Mouse (Mus musculus): ENCODE results near the gene Pgls. TPM values are rescaled to one million over a fixed set of nuclear protein-coding genes. Genes with fewer than 3 reads are reported as not detected.

The Pgls gene
- polyA plus RNA-seq, 1 experiment from 2014 or later = 251 TPM

DNA sequence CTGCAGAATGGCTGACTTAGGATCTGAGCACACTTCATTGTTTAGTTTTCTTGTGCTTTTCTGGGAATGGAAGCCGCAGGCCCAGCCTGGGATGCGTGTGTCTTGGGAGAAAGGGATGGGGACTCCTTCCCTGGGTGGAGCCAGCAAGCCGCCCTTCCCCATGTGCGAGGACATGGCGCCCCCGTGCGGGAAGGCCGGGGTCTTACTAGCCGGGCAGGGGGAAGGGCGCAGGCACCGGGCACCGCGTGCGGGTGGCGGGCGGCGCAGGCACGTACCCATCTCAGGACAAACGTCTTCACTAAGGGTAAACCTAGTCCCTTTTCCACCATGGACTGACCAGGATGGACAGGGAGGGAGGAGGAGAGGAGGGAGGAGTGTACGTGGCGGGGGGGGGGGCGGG lies 41.2 kb downstream of the Pgls start:
- H3K4me2 ChIP-seq = 0 out of 2 replicates have a peak overlapping the region, but pooled peaks have one; percentile 20
- DNase-seq = peak; percentile 42
- WGBS = 14% methylated on average over 19 of the region's 22 CpGs

DNA sequence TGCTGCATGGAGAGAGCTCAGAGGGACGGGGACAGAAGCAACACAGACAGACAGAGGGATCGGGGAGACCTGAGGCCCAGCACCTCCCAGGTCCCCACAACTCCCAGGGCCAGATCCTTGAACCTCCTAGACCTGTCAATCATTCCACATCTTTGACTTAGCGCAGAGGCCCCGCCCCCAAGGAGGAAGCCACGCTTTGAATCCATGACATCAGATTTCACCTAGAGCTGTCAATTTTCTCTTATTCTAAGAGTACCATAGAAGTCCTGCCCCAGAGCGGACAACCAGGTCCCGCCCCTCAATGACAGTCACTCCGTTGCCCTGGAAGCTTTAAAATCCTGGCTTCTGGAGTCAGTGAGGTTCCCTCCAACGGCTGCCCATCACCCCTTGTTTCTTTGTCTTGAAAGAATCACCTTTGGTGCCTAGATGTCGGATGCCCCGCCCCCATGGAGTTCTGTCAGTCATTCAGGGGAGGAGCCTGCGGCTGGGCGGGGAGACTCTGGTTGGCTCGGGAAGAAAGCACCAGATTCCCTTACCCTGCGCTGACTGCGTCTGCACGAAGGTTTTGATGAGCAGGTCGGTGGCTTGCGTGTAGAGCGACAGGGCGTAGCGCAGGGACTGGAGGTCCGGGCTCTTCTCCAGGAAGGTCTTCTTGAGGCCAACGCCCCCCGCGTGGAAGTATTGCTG lies 42.1 kb downstream of the Pgls start:
- H3K9me3 ChIP-seq (ENCODE audit: low read depth, low read length) = peaks cover 5% of the 10 kb centered on the region; the same call in 1 of the 2 replicates
- peak overlapping the region; percentile 48 for H3K4me2 ChIP-seq
- no peak for TF ChIP-seq CTCF (IDR thresholded peaks at IDR 0.05; ENCODE audit: low read depth)
- H3K4me3 ChIP-seq (ENCODE audit: low read depth, low read length) = peak overlapping the region; percentile 11; the same call in 1 of the 2 replicates
- DNase-seq = peak; percentile 70
- peaks cover 9% of the 10 kb centered on the region; the same call in 1 of the 2 replicates for H3K4me1 ChIP-seq (ENCODE audit: insufficient read depth)
- WGBS = 2% methylated on average over 26 of the region's 26 CpGs
- no peaks in the 10 kb centered on the region for H3K36me3 ChIP-seq (ENCODE audit: insufficient read depth)
- peaks cover 13% of the 10 kb centered on the region; the same call in 1 of the 2 replicates for H3K27me3 ChIP-seq (ENCODE audit: insufficient read depth, low read length)
- no peak overlapping the region; the same call in 1 of the 2 replicates for H3K9ac ChIP-seq
- H3K27ac ChIP-seq (ENCODE audit: low read depth) = no peak overlapping the region
- no peak for ATAC-seq (ENCODE audit: insufficient read depth)

More for the DNA sequence above, 41.2 kb downstream of the Pgls start:
- Histone ChIP-seq H3K4me3 (ENCODE audit: low read depth, low read length) (no peak overlapping the region), H3K9me3 (ENCODE audit: low read depth, low read length) (peaks cover 5% of the 10 kb centered on the region; the same call in 1 of the 2 replicates), H3K9ac (no peak overlapping the region), H3K36me3 (ENCODE audit: insufficient read depth) (no peaks in the 10 kb centered on the region), H3K4me1 (ENCODE audit: insufficient read depth) (peaks cover 13% of the 10 kb centered on the region), H3K27ac (ENCODE audit: low read depth) (no peak overlapping the region), H3K27me3 (ENCODE audit: insufficient read depth, low read length) (peaks cover 13% of the 10 kb centered on the region; the same call in 1 of the 2 replicates)
- TF ChIP-seq CTCF (IDR thresholded peaks at IDR 0.05; ENCODE audit: low read depth) = peak; percentile 50
- ATAC-seq (ENCODE audit: insufficient read depth) = no peak

DNA sequence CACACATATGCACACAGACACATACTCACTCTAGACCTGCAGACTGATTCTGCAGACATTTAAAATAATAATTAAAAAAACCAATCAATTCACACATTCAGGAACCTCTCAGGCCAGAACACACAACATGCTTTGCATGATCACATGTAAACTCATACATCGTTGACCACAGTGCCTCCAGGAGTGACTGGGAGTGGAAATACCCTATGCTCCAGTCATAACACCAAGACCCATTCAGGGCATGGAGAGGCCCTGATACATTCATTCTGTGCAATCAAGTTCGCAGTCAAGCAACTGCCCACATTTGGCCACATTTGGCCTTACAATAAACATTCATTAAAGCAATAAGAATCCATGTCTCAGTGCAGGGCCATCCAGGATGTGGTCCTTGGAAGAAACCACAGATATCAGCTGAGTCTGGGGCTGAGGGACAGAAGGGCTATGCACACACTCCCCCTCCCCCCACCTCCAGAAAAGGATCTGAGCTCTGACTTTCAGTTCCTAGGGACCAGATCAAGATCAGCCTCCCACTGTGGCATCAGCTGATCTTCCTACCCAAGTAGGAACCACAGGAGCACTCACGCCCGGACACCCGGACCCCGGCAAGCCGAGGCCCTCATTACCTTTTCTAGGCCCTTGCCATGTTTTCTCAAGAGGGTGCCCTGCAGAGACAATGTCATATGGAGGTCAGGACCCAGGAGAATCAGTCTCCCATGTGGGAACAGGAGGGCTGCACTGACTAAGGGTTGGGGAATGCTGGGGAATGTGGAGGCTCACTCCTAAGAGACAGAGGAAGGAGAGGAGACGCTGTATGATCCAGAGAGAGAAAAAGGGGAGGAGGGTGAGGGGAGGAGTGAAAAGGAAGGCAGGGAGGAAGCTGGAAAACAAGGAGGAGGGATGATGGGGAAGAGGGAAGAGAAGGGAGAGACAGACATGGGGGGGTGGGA lies 45.4 kb downstream of the Pgls start:
- no peak overlapping the region for H3K9ac ChIP-seq
- no peaks in the 10 kb centered on the region for H3K36me3 ChIP-seq (ENCODE audit: insufficient read depth)
- TF ChIP-seq CTCF (IDR thresholded peaks at IDR 0.05; ENCODE audit: low read depth) = no peak
- H3K4me2 ChIP-seq = no peak overlapping the region
- no peak for DNase-seq
- H3K4me3 ChIP-seq (ENCODE audit: low read depth, low read length) = no peak overlapping the region
- H3K4me1 ChIP-seq (ENCODE audit: insufficient read depth) = peaks cover 3% of the 10 kb centered on the region; the same call in 1 of the 2 replicates
- peaks cover 13% of the 10 kb centered on the region; the same call in 1 of the 2 replicates for H3K27me3 ChIP-seq (ENCODE audit: insufficient read depth, low read length)
- no peak for ATAC-seq (ENCODE audit: insufficient read depth)
- H3K9me3 ChIP-seq (ENCODE audit: low read depth, low read length) = peaks cover 5% of the 10 kb centered on the region; the same call in 1 of the 2 replicates
- H3K27ac ChIP-seq (ENCODE audit: low read depth) = no peak overlapping the region
- WGBS = 48% methylated on average over 8 of the region's 8 CpGs

DNA sequence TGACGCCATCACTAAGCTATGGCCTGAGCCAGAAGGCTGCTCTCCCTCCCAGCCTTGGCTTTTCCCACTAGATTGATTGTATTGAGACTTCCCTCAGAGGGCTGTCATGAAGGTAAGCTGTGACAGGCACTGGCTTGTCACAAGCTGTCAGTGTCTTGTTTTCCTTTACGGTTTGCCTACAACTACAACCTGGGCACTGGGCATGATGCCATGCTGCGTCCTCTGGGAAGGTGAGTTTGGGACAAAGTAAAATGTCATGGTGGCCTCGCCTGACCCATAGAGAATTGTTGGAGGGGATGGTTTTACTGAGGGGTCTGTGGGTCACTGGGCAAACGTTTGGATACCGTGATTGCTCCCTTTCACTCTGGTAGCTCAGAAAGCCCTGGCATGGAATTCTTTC lies 46.3 kb downstream of the Pgls start:
- H3K9me3 ChIP-seq (ENCODE audit: low read depth, low read length) = no peaks in the 10 kb centered on the region
- H3K27me3 ChIP-seq (ENCODE audit: insufficient read depth, low read length) = peaks cover 13% of the 10 kb centered on the region; the same call in 1 of the 2 replicates
- no peaks in the 10 kb centered on the region for H3K36me3 ChIP-seq (ENCODE audit: insufficient read depth)
- DNase-seq = no peak
- H3K4me3 ChIP-seq (ENCODE audit: low read depth, low read length) = no peak overlapping the region
- 70% methylated on average over 6 of the region's 6 CpGs for WGBS
- no peak overlapping the region for H3K4me2 ChIP-seq
- H3K9ac ChIP-seq = no peak overlapping the region
- no peak for ATAC-seq (ENCODE audit: insufficient read depth)
- no peak for TF ChIP-seq CTCF (IDR thresholded peaks at IDR 0.05; ENCODE audit: low read depth)
- H3K27ac ChIP-seq (ENCODE audit: low read depth) = no peak overlapping the region
- H3K4me1 ChIP-seq (ENCODE audit: insufficient read depth) = peaks cover 3% of the 10 kb centered on the region; the same call in 1 of the 2 replicates

DNA sequence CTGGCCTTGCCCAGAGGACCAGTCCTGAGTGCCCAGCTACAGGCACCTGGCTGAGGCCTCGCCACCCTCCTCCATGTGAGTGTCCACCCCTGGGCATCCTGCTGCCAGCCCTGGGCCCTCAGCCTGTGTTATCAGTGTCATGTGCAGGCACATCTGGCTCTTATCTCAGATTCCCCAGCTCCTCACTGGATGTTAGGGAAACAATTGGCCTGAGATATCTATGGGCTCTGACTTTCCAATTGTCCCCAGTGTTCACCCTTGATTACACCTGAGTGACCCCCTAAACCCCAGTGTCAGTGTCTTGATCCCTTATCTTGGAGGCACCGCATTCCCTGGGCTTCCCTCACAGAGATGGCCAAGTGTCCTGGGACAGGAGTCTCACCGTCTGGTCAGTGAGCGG lies 47.3 kb downstream of the Pgls start:
- peaks cover 7% of the 10 kb centered on the region; the same call in 1 of the 2 replicates for H3K27me3 ChIP-seq (ENCODE audit: insufficient read depth, low read length)
- H3K9ac ChIP-seq = no peak overlapping the region
- 84% methylated on average over 4 of the region's 4 CpGs for WGBS
- H3K27ac ChIP-seq (ENCODE audit: low read depth) = no peak overlapping the region
- H3K4me3 ChIP-seq (ENCODE audit: low read depth, low read length) = no peak overlapping the region
- H3K36me3 ChIP-seq (ENCODE audit: insufficient read depth) = no peaks in the 10 kb centered on the region
- 0 out of 2 replicates have a peak, but pooled peaks cover under 1% of the 10 kb centered on the region for H3K4me1 ChIP-seq (ENCODE audit: insufficient read depth)
- TF ChIP-seq CTCF (IDR thresholded peaks at IDR 0.05; ENCODE audit: low read depth) = no peak
- ATAC-seq (ENCODE audit: insufficient read depth) (no peak), DNase-seq (no peak)
- H3K4me2 ChIP-seq = no peak overlapping the region
- H3K9me3 ChIP-seq (ENCODE audit: low read depth, low read length) = no peaks in the 10 kb centered on the region

DNA sequence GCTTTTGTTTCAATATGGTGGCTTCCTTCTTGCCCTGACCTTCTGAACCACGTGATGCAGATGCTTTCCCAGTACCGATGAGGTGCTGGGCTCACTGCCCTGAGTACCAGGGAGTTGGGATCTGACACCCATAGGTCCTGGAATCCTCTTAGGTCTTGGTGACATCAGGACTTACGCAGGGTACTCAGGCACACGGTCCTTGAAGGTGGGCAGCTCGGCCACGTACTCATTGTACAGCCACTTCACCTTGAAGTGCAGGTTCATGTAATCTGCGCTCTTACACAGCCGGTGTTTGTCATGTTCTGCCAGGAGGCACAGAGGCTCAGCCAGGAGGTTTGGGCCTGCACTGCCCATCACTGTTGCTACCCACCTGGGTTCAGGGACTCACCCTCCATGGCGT lies 53.5 kb downstream of the Pgls start:
- no peak overlapping the region for H3K27ac ChIP-seq (ENCODE audit: low read depth)
- no peaks in the 10 kb centered on the region for H3K4me1 ChIP-seq (ENCODE audit: insufficient read depth)
- H3K4me2 ChIP-seq = no peak overlapping the region
- no peak overlapping the region for H3K9ac ChIP-seq
- H3K4me3 ChIP-seq (ENCODE audit: low read depth, low read length) = no peak overlapping the region
- TF ChIP-seq CTCF (IDR thresholded peaks at IDR 0.05; ENCODE audit: low read depth) = no peak
- 55% methylated on average over 9 of the region's 9 CpGs for WGBS
- no peaks in the 10 kb centered on the region for H3K27me3 ChIP-seq (ENCODE audit: insufficient read depth, low read length)
- no peaks in the 10 kb centered on the region for H3K36me3 ChIP-seq (ENCODE audit: insufficient read depth)
- ATAC-seq (ENCODE audit: insufficient read depth) (no peak), DNase-seq (no peak)
- H3K9me3 ChIP-seq (ENCODE audit: low read depth, low read length) = no peaks in the 10 kb centered on the region

Small RNA genes lying within 50 kb of the gene (microRNA-seq; reads per million reads assigned to microRNA genes)
- not detected for gene Mir6769b (ENCODE audit: borderline number of aligned reads)

Other genes with a start within 250 kb of the Pgls start
- gene Use1, start 225.3 kb upstream of the Pgls start, polyA plus RNA-seq (2014; fragmentation: Nextera tagmentation; extraction: Ambion mirVana) = 83.2 and 85.6 TPM in 2 replicates
- 4.0 and 5.0 TPM in 2 replicates for gene Ocel1, start 220.9 kb upstream of the Pgls start, polyA plus RNA-seq (2014; fragmentation: Nextera tagmentation; extraction: Ambion mirVana)
- 94.7 and 102 TPM in 2 replicates for gene Nr2f6, start 210.2 kb upstream of the Pgls start, polyA plus RNA-seq (2014; fragmentation: Nextera tagmentation; extraction: Ambion mirVana)
- 20.5 and 20.6 TPM in 2 replicates for gene Ushbp1, start 196.4 kb upstream of the Pgls start, polyA plus RNA-seq (2014; fragmentation: Nextera tagmentation; extraction: Ambion mirVana)
- 108 and 114 TPM in 2 replicates for gene Babam1, start 195.3 kb upstream of the Pgls start, polyA plus RNA-seq (2014; fragmentation: Nextera tagmentation; extraction: Ambion mirVana)
- 32.2 and 38.0 TPM in 2 replicates for gene Ankle1, start 186.2 kb upstream of the Pgls start, polyA plus RNA-seq (2014; fragmentation: Nextera tagmentation; extraction: Ambion mirVana)
- gene Abhd8, start 128.5 kb upstream of the Pgls start, polyA plus RNA-seq (2014; fragmentation: Nextera tagmentation; extraction: Ambion mirVana) = 36.6 and 47.8 TPM in 2 replicates
- gene Mrpl34, start 127.2 kb upstream of the Pgls start, polyA plus RNA-seq (2014; fragmentation: Nextera tagmentation; extraction: Ambion mirVana) = 134 and 135 TPM in 2 replicates
- gene Dda1, start 123.0 kb upstream of the Pgls start, polyA plus RNA-seq (2014; fragmentation: Nextera tagmentation; extraction: Ambion mirVana) = 101 and 111 TPM in 2 replicates
- 2.4 and 3.1 TPM in 2 replicates for gene Ano8, start 106.2 kb upstream of the Pgls start, polyA plus RNA-seq (2014; fragmentation: Nextera tagmentation; extraction: Ambion mirVana)
- 7.6 and 9.6 TPM in 2 replicates for gene Gtpbp3, start 104.1 kb upstream of the Pgls start, polyA plus RNA-seq (2014; fragmentation: Nextera tagmentation; extraction: Ambion mirVana)
- 123 and 135 TPM in 2 replicates for gene Plvap, start 80.4 kb upstream of the Pgls start, polyA plus RNA-seq (2014; fragmentation: Nextera tagmentation; extraction: Ambion mirVana)
- gene Ccdc194, start 66.5 kb upstream of the Pgls start, polyA plus RNA-seq (2014; fragmentation: Nextera tagmentation; extraction: Ambion mirVana) = 1.0 TPM in 2 replicates
- 15.0 and 16.6 TPM in 2 replicates for gene Bst2, start 54.7 kb upstream of the Pgls start, polyA plus RNA-seq (2014; fragmentation: Nextera tagmentation; extraction: Ambion mirVana)
- gene Mvb12a, start 49.3 kb upstream of the Pgls start, polyA plus RNA-seq (2014; fragmentation: Nextera tagmentation; extraction: Ambion mirVana) = 89.3 and 106 TPM in 2 replicates
- gene Tmem221, start 33.3 kb upstream of the Pgls start, polyA plus RNA-seq (2014; fragmentation: Nextera tagmentation; extraction: Ambion mirVana) = 1.9 and 3.2 TPM in 2 replicates
- gene Nxnl1, start 25.6 kb upstream of the Pgls start, polyA plus RNA-seq (2014; fragmentation: Nextera tagmentation; extraction: Ambion mirVana) = 0.07 TPM in 1 of 2 replicates, not detected in the other
- 18.5 and 19.9 TPM in 2 replicates for gene Slc27a1, start 23.3 kb upstream of the Pgls start, polyA plus RNA-seq (2014; fragmentation: Nextera tagmentation; extraction: Ambion mirVana)
- 2.4 and 4.6 TPM in 2 replicates for gene Fam129c, start 5.5 kb downstream of the Pgls start, polyA plus RNA-seq (2014; fragmentation: Nextera tagmentation; extraction: Ambion mirVana)
- 87.5 and 90.5 TPM in 2 replicates for gene Colgalt1, start 18.8 kb downstream of the Pgls start, polyA plus RNA-seq (2014; fragmentation: Nextera tagmentation; extraction: Ambion mirVana)
- 0.46 and 0.64 TPM in 2 replicates for gene Unc13a, start 79.6 kb downstream of the Pgls start, polyA plus RNA-seq (2014; fragmentation: Nextera tagmentation; extraction: Ambion mirVana)
- 7.2 and 7.8 TPM in 2 replicates for gene Jak3, start 84.1 kb downstream of the Pgls start, polyA plus RNA-seq (2014; fragmentation: Nextera tagmentation; extraction: Ambion mirVana)
- 0.87 and 1.0 TPM in 2 replicates for gene Insl3, start 97.0 kb downstream of the Pgls start, polyA plus RNA-seq (2014; fragmentation: Nextera tagmentation; extraction: Ambion mirVana)
- gene B3gnt3, start 109.6 kb downstream of the Pgls start, polyA plus RNA-seq (2014; fragmentation: Nextera tagmentation; extraction: Ambion mirVana) = 2.1 and 2.3 TPM in 2 replicates
- 3.9 and 4.5 TPM in 2 replicates for gene Fcho1, start 133.5 kb downstream of the Pgls start, polyA plus RNA-seq (2014; fragmentation: Nextera tagmentation; extraction: Ambion mirVana)